Mouse (Mus musculus): ENCODE measurements around the gene Ccdc96.

The Ccdc96 gene

DNA sequence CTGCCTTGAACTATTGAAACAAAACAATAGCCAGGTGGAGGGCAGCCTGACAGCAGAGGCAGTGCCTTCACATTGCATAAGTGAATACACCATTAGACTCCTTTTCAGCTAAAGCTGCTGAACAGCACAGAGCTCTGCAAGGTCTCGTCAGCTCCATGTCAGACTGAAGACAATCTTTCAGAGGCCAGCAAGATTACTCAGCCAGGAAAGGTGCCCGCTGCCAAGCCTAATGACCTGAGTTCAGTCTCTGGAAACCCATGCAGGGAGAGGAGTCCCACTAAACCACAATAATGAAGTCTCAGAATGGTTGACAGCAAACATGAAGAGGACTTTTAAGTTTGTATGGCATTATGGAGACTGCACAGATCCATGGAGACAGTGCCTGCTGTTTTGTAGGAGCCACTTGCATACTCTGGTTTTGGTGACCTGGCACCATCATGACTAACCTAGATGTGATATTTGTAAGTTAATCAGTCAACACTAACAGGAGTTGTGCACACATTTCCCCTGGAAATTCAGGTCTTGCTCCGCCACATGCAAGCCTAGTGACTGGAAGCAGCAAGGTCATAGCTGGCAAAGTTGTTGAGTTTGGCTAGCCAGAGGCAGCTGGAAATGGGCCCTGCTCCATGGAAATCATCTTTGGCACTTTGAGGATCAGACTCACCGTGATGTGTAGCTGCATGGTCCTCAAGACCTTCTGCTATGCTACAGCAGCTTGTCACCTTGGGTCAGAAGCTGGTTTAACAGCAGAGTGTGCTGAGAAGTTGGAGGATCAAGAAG lies 11.3 kb upstream of the Ccdc96 start:
- in situ Hi-C loops (cut with MboI, MseI), result no loop called here

DNA sequence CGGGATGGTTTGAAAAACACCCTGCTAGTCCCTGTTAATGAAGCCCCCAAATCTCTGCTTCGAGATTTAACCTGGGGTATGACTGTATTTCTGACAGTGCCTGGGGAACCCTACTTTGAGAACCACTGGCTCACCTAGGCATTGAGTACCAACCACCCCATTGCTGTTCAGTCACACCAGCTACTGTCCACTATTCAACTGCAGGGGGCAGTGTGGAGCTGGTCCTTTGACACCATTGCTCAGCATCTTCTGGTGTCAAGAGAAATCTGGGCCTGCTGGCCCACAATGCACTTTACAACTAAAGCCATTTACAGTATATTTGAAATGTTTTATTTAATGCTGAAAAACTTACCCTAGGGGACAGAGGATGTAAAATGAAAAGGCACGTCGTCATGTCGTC lies 10.1 kb upstream of the Ccdc96 start:
- in situ Hi-C loops (cut with MboI, MseI), result no loop called here

DNA sequence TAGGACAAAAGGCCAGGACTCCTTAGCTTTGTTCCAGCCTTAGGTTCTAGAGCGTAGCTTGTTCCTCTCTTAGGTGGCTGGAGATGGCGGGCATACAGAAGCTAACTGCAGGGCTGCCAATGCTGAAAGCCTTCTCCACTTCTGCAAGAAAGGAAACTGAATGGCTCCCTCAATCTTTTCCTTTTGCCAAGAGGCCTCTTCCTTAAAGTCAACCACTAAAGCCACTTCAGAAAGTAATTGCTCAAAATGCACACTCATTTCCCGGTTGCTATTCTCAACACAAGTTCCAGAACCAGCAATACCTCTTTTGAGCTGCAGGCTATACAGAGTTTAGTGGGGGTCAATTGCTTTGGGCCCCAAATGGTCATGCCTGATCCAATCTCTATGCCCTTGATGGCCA lies 6.9 kb upstream of the Ccdc96 start:
- in situ Hi-C loops (cut with MboI, MseI), result no loop called here

DNA sequence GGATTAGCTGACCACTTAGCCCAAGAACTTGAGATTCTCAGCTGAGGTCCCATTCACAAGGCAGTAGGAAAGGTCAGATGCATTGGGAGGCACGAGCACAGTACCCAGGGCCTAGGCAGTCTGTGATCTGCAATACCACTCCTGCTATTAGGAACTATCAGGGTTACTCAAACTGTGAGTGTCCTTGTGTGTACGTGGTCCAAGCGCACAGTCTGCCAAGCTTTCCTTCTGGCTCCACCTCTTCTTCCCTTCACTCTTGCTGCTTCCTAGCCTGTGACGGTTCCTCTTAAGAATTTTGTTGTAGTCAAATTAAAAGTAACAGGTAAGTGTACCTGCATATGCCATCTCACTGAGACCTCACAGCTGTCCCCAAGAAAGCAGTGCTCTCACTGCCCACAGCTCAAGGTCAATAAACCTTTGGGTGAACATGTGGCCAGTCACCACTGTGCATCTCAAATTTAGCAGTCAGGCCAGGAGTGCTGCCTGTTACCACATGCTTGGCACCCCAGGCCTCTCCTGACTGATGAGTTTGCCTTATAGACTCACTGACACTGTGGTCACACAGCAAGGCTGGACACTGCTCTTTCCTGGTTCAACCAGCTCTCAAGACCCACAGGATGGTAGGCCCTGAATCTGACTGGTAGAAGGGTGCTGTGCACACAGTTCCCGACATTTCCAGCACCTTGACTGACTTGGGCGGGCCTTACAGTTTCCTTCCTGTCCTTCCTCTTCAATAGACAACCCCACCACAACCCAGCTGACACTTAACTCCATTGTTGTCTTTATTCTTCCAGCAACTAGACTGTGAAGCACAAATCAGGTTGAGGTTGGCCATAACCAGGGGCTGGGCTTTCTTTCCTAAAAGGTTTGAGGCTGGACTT lies 5.6 kb upstream of the Ccdc96 start:
- in situ Hi-C loops (cut with MboI, MseI), result no loop called here

DNA sequence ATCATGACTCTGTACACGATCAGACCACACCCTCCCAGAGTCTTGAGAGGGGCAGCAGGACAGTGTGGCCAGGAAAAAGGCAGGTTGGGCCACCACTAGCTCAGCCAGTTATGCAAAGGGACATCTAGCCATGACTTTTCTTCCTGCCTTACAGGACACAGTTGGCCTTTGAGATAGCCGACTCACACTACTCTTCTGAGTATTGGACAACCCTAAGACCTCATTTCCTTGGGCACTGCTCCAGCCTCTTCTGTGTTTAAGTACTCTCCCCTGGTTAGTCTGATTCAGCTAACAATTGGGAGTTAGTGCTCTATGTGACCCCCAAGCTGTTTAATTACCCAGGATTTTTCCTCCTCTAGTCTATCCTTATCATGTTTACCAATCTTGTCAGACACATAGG lies 4.7 kb upstream of the Ccdc96 start:
- in situ Hi-C loops (cut with MboI, MseI), result loop anchor here in 1 of 2 experiments (5.0 kb wide), 2 partner anchors 53 to 103 kb away; no protein-coding TSS in a partner anchor

DNA sequence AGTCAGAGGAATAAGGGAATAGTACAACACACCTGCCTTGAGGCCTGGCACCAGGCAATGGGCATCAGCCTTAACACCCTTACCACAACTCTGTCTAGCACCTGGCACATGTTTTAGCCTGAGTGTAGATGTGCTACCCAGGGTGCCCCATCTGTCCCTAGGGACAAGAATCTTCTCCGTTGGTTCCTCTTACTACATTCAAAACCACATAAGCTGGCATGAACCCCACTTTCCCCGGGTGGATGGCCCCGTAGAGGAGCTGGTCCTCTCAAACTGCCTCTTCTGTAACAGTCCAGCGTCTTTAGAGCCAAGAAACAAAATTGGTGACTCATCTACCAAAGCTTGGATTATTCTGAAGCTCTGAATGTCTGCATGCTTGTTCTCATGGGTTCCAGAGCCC lies 4.0 kb upstream of the Ccdc96 start:
- in situ Hi-C loops (cut with MboI, MseI), result loop anchor here in 1 of 2 experiments (5.0 kb wide), 2 partner anchors 52 to 102 kb away; no protein-coding TSS in a partner anchor

DNA sequence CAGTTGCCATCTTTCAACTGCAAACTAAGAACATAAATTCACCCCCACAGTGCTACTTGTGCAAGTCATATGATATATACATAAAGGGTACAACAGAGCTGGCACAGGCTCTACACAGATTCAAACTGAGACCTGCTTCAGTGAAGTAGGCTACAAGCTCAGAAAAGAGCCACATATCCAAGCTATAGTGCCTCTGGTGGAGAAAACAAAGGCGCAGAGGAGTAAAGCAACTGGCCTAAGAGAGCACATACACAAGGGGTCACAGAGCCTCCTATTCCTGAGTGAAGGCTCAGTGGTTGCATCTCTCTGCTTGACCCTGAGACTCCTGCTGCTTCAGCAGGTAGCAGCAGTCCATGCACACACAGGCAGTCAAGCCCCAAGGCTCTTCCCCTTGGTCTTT lies 3.3 kb upstream of the Ccdc96 start:
- in situ Hi-C loops (cut with MboI, MseI), result loop anchor here in 1 of 2 experiments (5.0 kb wide), 2 partner anchors 51 to 101 kb away; no protein-coding TSS in a partner anchor

DNA sequence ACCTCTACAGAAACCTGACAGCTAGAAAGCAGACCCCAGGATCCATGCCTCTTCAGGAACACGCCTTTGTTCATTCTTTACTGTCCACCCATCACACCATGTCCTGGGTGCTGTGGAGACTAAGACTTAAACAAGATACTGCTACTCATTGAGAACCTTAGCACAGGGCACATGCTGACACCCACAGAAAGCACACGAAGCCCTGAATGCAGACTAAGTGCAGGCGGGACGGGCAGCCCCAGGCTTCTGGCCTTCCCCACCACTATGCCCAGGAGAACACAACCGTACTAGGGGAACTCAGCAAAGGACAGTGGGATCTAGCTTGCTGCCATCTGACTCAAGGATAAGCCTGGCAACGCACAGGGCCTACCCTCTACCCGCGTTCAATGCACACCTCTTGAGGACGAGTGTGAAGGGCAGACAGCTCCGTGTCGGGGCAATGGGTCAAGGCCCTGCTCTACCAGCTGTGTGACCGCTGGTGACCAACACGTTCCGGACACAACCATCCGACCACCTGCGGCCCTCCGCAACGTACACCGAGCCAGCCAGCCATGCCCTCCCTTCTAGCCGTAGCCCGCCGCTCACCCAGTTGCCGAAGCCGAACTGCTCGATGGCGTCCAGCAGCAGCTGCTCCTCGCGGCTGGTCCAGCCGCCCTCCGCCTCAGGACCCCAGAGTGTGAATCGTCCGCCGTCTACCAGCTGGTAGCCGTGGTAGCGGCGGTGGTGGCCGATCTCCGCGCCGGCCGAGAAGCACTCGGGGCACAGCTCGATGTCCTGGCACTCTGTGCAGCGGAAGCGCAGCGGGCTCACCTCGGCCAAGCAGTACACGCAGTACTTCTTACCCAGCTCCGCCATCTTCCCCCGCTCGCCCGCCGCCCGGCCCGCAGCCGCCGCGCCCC lies 936 bp upstream of the Ccdc96 start:
- in situ Hi-C loops (cut with MboI, MseI), result loop anchor here in 1 of 2 experiments (5.0 kb wide), 2 partner anchors 49 to 99 kb away; no protein-coding TSS in a partner anchor

DNA sequence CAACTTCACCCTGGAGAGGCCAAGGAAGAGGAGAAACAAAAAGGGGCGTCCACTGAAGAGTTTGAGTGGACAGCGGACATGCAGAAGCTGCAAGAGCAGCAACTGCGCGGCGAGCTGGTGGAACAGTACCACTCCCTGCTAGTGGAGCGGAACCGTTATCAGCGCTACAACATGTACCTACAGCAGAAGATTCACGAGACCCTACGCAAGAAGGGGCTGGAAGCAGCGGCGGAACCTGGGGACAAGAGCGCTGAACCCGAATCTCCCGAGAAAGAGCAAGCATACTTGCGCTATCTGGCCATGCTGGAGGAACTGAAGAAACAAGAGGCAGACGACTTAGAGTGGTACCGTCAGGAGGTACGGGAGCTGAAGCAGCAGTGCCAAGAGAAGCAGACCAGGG lies 918 bp downstream of the Ccdc96 start:
- in situ Hi-C loops (cut with MboI, MseI), result no loop called here

DNA sequence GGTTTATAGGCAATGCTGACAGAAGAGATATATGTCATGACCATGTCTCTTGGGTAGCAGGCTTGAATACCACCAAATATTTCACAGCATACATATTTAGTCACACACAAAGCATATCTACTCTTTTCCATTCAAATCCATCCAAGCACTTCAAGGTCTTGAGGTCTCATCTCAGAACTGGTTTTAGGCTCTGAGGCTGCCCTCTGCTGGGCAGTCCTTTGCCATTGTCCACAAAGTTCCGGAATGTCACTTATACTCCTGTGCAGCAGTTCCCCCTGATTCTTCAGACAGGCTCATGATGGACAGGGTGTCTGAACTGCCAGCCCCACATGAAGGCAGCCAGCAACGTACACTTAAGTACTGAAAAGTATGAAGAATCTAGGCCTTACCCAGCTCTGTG lies 4.8 kb downstream of the Ccdc96 start:
- in situ Hi-C loops (cut with MboI, MseI), result no loop called here

DNA sequence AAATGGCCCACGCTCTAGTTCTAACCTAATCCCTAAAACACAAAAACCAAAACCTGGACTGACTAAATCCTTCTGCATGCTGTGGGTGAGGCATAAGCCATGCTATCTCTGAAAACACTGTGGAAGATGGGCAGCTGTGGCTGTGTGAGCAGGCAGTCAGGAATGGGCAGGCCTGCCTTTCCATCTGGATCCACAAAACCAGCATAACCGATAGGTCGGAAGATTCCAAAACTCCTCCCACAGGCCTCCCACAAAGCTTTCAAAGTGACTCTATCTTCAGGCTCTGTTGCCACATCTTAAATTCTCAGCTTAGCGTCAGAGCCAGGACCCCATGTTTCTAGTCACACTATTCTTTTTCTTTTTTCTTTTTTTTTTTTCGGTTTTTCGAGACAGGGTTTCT lies 9.5 kb downstream of the Ccdc96 start:
- in situ Hi-C loops (cut with MboI, MseI), result no loop called here

DNA sequence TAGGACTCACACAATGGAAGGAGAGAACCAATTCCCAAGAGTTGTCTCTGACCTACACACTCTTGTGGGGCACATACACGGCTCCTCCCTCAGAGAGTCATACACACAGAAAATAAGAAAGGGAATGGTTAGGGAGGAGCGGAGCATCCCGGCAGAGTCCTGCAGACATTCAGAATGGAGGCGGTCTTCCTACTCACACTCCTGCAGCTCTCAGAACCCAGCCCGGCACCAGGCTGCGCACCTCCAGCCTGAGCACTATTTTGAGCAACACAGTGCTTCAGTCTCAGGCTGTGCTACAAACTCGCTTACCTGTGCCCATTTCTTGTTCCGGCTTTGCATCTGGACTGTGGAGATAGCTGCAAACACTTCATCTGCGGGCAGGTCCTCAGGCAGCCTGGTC lies 10.3 kb downstream of the Ccdc96 start:
- in situ Hi-C loops (cut with MboI, MseI), result no loop called here

DNA sequence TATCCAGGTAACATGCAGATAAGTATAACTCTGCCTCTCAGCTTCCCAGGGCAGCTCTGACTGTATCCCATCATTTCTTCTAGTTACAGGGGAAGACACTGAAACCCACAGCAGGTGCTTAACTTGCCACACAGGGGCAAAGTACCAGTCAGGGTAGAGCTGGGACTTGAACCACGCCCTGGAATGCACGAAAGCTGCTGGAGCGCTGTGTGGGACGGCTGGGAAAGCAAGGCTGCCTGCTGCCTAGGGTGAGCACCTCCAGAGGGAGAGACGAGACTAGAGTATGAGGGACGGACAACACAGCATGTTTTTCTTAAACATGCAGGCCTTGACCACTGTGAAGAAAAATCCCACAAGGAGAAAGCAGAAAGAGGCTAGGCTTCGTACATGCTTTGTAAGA lies 20.8 kb downstream of the Ccdc96 start:
- in situ Hi-C loops (cut with MboI, MseI), result no loop called here

DNA sequence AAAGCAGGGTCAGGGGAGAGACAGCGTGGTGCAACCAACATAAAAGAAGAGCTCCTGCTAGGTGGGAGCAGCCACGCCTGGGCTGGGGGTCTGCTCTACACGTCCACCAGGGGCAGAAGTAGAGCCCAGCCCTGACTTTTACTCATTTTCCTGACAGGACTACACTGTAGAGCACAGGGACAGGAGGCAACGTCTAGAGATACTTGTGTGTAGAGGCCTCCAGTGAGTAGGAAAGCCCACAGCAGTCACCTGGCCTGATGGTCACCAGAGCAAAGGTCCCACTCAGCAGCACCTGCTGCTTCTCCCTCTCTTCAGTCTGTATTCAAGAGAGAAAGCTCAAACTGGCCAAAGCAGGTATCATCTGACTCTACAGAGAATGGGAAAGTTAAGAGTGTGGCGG lies 21.3 kb downstream of the Ccdc96 start:
- in situ Hi-C loops (cut with MboI, MseI), result no loop called here

DNA sequence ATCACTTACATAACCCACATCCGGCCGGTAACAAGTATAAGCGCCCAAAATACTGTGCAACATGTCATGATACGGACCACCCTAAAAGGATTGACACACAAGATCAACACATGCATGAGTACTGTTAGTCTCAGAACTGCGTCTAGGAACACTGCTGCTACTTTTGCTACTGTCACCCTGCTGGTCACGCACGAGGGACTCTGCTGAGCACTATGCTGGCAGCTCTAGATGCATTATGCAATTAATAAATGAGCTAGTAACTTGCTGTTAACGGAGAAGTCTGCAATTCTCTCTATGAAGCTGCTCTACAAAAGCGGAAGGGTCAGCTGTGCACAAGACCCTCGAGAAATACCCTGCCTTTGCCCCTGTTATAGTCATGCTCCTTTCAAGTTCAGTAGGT lies 24.0 kb downstream of the Ccdc96 start:
- in situ Hi-C loops (cut with MboI, MseI), result no loop called here

DNA sequence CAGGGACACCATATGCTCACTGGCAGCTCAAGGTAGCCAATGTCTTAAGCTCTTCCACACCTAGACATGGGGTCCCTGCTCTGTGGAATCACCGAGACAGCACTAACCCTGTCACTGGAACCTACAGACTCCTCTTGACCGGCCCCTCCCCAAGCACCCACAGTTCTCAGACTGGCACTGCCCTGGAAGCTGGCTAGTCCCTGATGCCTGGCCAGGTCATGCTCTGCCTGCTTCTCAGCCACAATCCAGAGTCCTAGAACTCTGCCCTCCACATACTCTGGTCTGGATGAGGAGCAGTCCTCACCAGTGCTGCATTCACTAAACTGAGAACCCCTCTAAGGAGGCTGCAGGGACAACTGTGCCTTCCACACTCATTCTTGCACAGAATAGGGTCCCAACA lies 26.6 kb downstream of the Ccdc96 start:
- in situ Hi-C loops (cut with MboI, MseI), result no loop called here

DNA sequence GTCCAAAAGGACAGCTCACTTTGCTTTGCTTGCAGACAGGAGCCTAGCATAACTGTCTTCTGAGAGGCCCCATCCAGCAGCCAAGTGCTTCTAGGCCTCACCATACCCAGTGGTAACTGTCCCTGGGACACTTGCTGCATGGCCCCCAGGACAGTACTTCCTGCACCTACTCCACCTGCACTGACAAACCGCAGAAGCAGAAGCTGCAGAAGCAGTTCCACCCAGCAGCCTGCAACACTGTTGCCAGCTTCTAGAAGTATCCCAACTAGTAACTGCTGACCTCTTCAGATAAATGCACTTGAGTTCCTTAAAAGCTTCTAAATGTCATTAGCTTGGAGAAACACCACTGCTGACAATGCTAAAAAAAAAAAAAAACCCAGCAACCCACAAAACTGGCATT lies 30.7 kb downstream of the Ccdc96 start:
- in situ Hi-C loops (cut with MboI, MseI), result no loop called here

DNA sequence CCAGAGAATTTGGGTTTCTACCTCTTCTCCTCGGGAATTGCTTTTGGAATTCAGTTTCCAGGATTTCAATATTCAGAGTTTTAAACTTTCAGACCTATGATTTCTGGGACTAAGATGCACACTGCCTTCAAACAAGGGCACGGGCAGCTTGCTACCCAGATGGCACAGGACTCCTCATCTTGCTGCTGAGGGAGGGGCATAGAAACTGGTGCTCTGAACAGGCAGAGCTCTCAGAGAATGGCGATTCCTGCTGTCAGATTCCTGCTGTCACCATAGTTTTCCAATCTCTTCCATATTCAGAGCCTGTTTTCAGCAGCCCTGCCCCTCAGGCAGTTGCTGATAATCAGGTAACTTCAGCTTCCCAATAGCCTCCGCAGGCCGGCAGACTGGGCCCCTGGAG lies 31.2 kb downstream of the Ccdc96 start:
- in situ Hi-C loops (cut with MboI, MseI), result no loop called here

DNA sequence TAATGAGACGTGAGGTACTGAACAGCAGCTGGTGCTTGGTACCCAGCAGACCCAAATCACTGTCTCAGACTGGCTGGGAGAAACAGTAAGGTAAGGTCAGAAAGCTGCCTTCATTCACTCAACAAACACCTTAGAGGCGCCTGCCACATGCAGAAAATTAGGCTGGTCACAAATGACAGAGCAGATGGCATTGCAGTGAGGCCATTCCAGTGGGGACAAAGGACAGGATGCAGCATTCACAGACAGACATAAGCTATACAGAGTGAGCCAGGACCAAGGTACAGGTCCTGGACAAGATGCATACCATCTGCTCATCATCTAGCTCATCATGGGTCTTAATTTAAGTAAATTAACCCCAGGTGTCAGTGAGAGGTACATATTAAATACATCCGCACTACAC lies 33.2 kb downstream of the Ccdc96 start:
- in situ Hi-C loops (cut with MboI, MseI), result no loop called here

DNA sequence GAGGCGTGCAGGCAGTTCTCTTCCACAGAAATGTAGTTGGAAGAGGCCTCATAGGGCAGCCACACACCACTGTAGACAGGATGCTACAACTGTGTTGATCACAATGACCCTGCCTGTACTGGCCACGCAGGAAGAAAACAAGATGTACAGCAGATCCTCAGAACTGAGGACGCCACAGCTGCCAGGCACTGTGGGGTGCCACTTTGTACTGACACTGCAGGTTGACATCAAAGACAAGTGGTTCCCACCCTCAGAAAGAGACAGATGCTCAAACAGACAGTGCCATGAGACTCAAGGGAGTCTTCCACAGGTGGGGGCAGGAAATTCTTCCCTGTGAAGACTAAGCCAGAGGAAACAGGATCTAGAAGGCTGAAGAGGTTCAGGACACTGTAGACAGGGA lies 35.4 kb downstream of the Ccdc96 start:
- in situ Hi-C loops (cut with MboI, MseI), result no loop called here

DNA sequence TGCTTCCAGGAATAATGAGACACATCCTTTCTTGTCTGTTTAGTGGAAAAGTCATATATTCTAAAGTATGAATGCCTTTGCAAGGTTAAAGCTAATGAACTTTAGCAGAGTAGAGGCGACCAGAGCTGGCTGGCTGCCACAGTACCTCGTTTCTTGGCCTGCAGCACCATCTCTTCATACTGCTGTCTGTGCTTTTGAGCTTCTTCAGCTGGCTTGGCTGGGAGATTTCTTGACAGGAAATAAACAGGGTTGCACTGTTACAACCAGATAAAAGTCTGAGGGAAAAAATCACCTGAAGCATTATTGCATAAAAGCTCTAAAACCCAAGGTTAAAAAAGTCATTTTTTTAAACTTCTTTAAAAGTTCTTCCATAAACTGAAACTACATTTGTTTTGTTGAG lies 38.4 kb downstream of the Ccdc96 start:
- in situ Hi-C loops (cut with MboI, MseI), result no loop called here

Measured in T-helper 17 cell (primary cell).